Mouse (Mus musculus): ENCODE measurements around the gene Per2. TPM values are rescaled to one million over a fixed set of nuclear protein-coding genes. Genes with fewer than 3 reads are reported as not detected.

Gene Per2
- polyA plus RNA-seq, 1 experiment from 2014 or later: 4.6 TPM

- ATAC-seq (ENCODE audit: low FRiP score): no peak
- no peak overlapping the region for H3K27ac ChIP-seq
- H3K9ac ChIP-seq: no peak overlapping the region
- peaks cover 60% of the 10 kb centered on the region for H3K4me1 ChIP-seq (replicated peaks)
- H3K4me2 ChIP-seq: peak overlapping the region; percentile 80; the same call in 1 of the 2 replicates
- no peak overlapping the region for H3K4me3 ChIP-seq
- 0 out of 2 replicates have a peak, but pooled peaks cover 4% of the 10 kb centered on the region for H3K27me3 ChIP-seq
- 89% methylated on average over 4 of the region's 4 CpGs for WGBS
- no peaks in the 10 kb centered on the region for H3K36me3 ChIP-seq
- H3K9me3 ChIP-seq: no peaks in the 10 kb centered on the region
Observed at GRCm38 (mm10) chr1:91457116-91457515, 2.0 kb downstream of the Per2 start.

GRCm38 (mm10) chr1:91456301-91456801 lies 2.8 kb downstream of the Per2 start:
- Histone ChIP-seq H3K9me3 (no peaks in the 10 kb centered on the region), H3K4me3 (no peak overlapping the region), H3K27me3 (0 out of 2 replicates have a peak, but pooled peaks cover 4% of the 10 kb centered on the region), H3K36me3 (no peaks in the 10 kb centered on the region), H3K9ac (peak overlapping the region; percentile 39; the same call in 1 of the 2 replicates), H3K27ac (peak overlapping the region; percentile 60), H3K4me2 (peak overlapping the region; percentile 27), H3K4me1 (replicated peaks) (peaks cover 65% of the 10 kb centered on the region)
- 22% methylated on average over 11 of the region's 11 CpGs for WGBS
- ATAC-seq (ENCODE audit: low FRiP score): no peak

GRCm38 (mm10) chr1:91455661-91456161 lies 3.4 kb downstream of the Per2 start:
- peak overlapping the region; percentile 60 for H3K27ac ChIP-seq
- ATAC-seq (ENCODE audit: low FRiP score): no peak
- H3K9me3 ChIP-seq: no peaks in the 10 kb centered on the region
- H3K4me1 ChIP-seq (replicated peaks): peaks cover 65% of the 10 kb centered on the region
- no peaks in the 10 kb centered on the region for H3K36me3 ChIP-seq
- H3K4me3 ChIP-seq: no peak overlapping the region
- 0 out of 2 replicates have a peak, but pooled peaks cover 3% of the 10 kb centered on the region for H3K27me3 ChIP-seq
- 39% methylated on average over 7 of the region's 7 CpGs for WGBS
- peak overlapping the region; percentile 27 for H3K4me2 ChIP-seq
- H3K9ac ChIP-seq: peak overlapping the region; percentile 39; the same call in 1 of the 2 replicates

- H3K4me2 ChIP-seq: no peak overlapping the region
- no peak overlapping the region for H3K9ac ChIP-seq
- no peak overlapping the region for H3K4me3 ChIP-seq
- 90% methylated on average over 3 of the region's 3 CpGs for WGBS
- H3K27me3 ChIP-seq: no peaks in the 10 kb centered on the region
- H3K27ac ChIP-seq: peak overlapping the region; percentile 60; the same call in 1 of the 2 replicates
- no peak for ATAC-seq (ENCODE audit: low FRiP score)
- peaks cover 59% of the 10 kb centered on the region for H3K4me1 ChIP-seq (replicated peaks)
- H3K9me3 ChIP-seq: no peaks in the 10 kb centered on the region
- H3K36me3 ChIP-seq: peaks cover 4% of the 10 kb centered on the region
Observed at GRCm38 (mm10) chr1:91454927-91455326, 4.2 kb downstream of the Per2 start.

GRCm38 (mm10) chr1:91454366-91454765 lies 4.8 kb downstream of the Per2 start:
- Histone ChIP-seq H3K27ac (no peak overlapping the region), H3K4me2 (no peak overlapping the region)
- ATAC-seq (ENCODE audit: low FRiP score): no peak

GRCm38 (mm10) chr1:91453932-91454331 lies 5.2 kb downstream of the Per2 start:
- H3K27me3 ChIP-seq: no peaks in the 10 kb centered on the region
- peaks cover 55% of the 10 kb centered on the region for H3K4me1 ChIP-seq (replicated peaks)
- no peak overlapping the region for H3K4me3 ChIP-seq
- WGBS: 84% methylated on average over 9 of the region's 9 CpGs
- no peak overlapping the region for H3K27ac ChIP-seq
- H3K9me3 ChIP-seq: no peaks in the 10 kb centered on the region
- no peak overlapping the region for H3K4me2 ChIP-seq
- no peak for ATAC-seq (ENCODE audit: low FRiP score)
- H3K9ac ChIP-seq: no peak overlapping the region
- peaks cover 14% of the 10 kb centered on the region for H3K36me3 ChIP-seq

More at GRCm38 (mm10) chr1:91454366-91454765, 4.8 kb downstream of the Per2 start:
- H3K27me3 ChIP-seq: no peaks in the 10 kb centered on the region
- H3K9me3 ChIP-seq: no peaks in the 10 kb centered on the region
- H3K9ac ChIP-seq: no peak overlapping the region
- peaks cover 55% of the 10 kb centered on the region for H3K4me1 ChIP-seq (replicated peaks)
- 88% methylated on average over 3 of the region's 3 CpGs for WGBS
- no peak overlapping the region for H3K4me3 ChIP-seq
- peaks cover 10% of the 10 kb centered on the region for H3K36me3 ChIP-seq

- Histone ChIP-seq H3K4me2 (no peak overlapping the region), H3K27ac (no peak overlapping the region), H3K4me1 (replicated peaks) (peaks cover 32% of the 10 kb centered on the region), H3K4me3 (no peak overlapping the region), H3K36me3 (peaks cover 37% of the 10 kb centered on the region), H3K9ac (no peak overlapping the region), H3K9me3 (peaks cover 7% of the 10 kb centered on the region; the same call in 1 of the 2 replicates), H3K27me3 (no peaks in the 10 kb centered on the region)
- 77% methylated on average over 5 of the region's 5 CpGs for WGBS
- no peak for ATAC-seq (ENCODE audit: low FRiP score)
Observed at GRCm38 (mm10) chr1:91451547-91452084, 7.5 kb downstream of the Per2 start.

GRCm38 (mm10) chr1:91450851-91451250 lies 8.3 kb downstream of the Per2 start:
- Histone ChIP-seq H3K27me3 (no peaks in the 10 kb centered on the region), H3K9me3 (peaks cover 7% of the 10 kb centered on the region; the same call in 1 of the 2 replicates), H3K36me3 (peaks cover 44% of the 10 kb centered on the region), H3K4me1 (replicated peaks) (peaks cover 25% of the 10 kb centered on the region), H3K9ac (no peak overlapping the region), H3K27ac (no peak overlapping the region), H3K4me2 (no peak overlapping the region), H3K4me3 (no peak overlapping the region)
- ATAC-seq (ENCODE audit: low FRiP score): no peak
- 93% methylated on average over 5 of the region's 5 CpGs for WGBS

- Histone ChIP-seq H3K9ac (no peak overlapping the region), H3K27ac (no peak overlapping the region), H3K9me3 (peaks cover 7% of the 10 kb centered on the region; the same call in 1 of the 2 replicates), H3K36me3 (peaks cover 64% of the 10 kb centered on the region), H3K4me1 (replicated peaks) (peaks cover 6% of the 10 kb centered on the region; the same call in 1 of the 2 replicates), H3K4me3 (no peak overlapping the region), H3K4me2 (no peak overlapping the region), H3K27me3 (no peaks in the 10 kb centered on the region)
- ATAC-seq (ENCODE audit: low FRiP score): no peak
- WGBS: 95% methylated on average over 10 of the region's 10 CpGs
Observed at GRCm38 (mm10) chr1:91448688-91449087, 10.4 kb downstream of the Per2 start.

- H3K27me3 ChIP-seq: no peaks in the 10 kb centered on the region
- no peak overlapping the region for H3K9ac ChIP-seq
- H3K9me3 ChIP-seq: peaks cover 7% of the 10 kb centered on the region; the same call in 1 of the 2 replicates
- H3K4me1 ChIP-seq (replicated peaks): no peaks in the 10 kb centered on the region
- peaks cover 81% of the 10 kb centered on the region for H3K36me3 ChIP-seq
- ATAC-seq (ENCODE audit: low FRiP score): no peak
- no peak overlapping the region for H3K4me2 ChIP-seq
- WGBS: 91% methylated on average over 4 of the region's 4 CpGs
- no peak overlapping the region for H3K27ac ChIP-seq
- no peak overlapping the region for H3K4me3 ChIP-seq
Observed at GRCm38 (mm10) chr1:91446511-91446910, 12.6 kb downstream of the Per2 start.

GRCm38 (mm10) chr1:91446060-91446459 lies 13.1 kb downstream of the Per2 start:
- Histone ChIP-seq H3K9ac (no peak overlapping the region), H3K4me2 (no peak overlapping the region), H3K36me3 (peaks cover 82% of the 10 kb centered on the region), H3K27ac (no peak overlapping the region), H3K27me3 (no peaks in the 10 kb centered on the region), H3K4me1 (replicated peaks) (no peaks in the 10 kb centered on the region), H3K4me3 (no peak overlapping the region), H3K9me3 (peaks cover 7% of the 10 kb centered on the region; the same call in 1 of the 2 replicates)
- ATAC-seq (ENCODE audit: low FRiP score): no peak
- WGBS: 89% methylated on average over 8 of the region's 8 CpGs

- Histone ChIP-seq H3K36me3 (peaks cover 86% of the 10 kb centered on the region), H3K4me1 (replicated peaks) (no peaks in the 10 kb centered on the region), H3K9me3 (peaks cover 7% of the 10 kb centered on the region; the same call in 1 of the 2 replicates), H3K4me2 (no peak overlapping the region), H3K9ac (no peak overlapping the region), H3K27me3 (no peaks in the 10 kb centered on the region), H3K27ac (no peak overlapping the region), H3K4me3 (no peak overlapping the region)
- WGBS: 91% methylated on average over 17 of the region's 17 CpGs
- ATAC-seq (ENCODE audit: low FRiP score): no peak
Observed at GRCm38 (mm10) chr1:91444841-91445830, 14.0 kb downstream of the Per2 start.
